Mouse (Mus musculus) kidney, postnatal 10 days (tissue): ENCODE data around the gene Ccndbp1.
"Not testable (repeated sequence)": the region's sequence is repeated elsewhere in the genome, so short reads cannot be mapped to it uniquely, and the experiment has no call there.

ENCODE experiments used
- DNase-seq: peaks from one replicate; pipeline ENCODE4 v3.0.0; 2021; ENCODE audit warnings: mixed read lengths

Gene Ccndbp1

DNA sequence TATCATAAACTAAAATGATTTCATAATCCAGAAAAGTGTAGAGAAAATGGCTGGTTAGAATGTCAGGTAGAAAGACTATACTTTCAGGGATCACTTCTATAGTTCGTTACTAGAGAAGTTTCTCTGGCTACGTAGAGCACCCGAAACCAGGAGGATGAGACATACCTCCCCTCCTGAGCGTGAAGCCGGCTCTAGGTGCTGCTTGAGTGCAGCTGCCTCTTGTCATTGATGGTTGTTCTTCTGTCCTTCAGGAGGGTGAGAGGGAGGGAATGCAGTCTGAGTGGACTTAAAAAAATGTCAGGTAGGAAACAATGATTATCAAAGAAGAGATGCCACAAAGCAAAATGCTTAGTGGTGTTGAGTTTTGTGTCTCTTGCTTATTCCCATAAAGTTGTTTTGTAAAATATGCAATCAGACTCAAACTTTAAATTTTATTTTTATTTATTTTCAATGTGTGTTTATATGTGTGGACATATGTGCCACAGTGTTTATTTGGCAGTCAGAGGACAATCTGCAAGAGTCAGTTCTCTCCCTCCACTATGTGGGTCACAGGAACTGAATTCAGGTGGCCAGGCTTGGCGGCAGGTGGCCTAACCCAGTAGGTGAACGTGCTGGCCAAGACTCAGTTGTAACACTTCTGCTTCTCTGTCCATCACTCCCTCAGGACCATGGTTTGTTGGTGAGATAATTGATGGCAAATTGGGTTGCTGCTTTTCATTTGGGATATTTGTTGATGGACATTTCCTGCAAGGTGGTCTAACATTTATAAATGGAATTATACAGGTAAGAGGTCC lies 4.0 kb upstream of the Ccndbp1 start:
- no peak for DNase-seq

- DNase-seq: no peak
Observed at GRCm38 (mm10) chr2:121006986-121007385, 1.2 kb upstream of the Ccndbp1 start.

GRCm38 (mm10) chr2:121008664-121009007 lies 433 bp downstream of the Ccndbp1 start:
- DNase-seq: no peak

DNA sequence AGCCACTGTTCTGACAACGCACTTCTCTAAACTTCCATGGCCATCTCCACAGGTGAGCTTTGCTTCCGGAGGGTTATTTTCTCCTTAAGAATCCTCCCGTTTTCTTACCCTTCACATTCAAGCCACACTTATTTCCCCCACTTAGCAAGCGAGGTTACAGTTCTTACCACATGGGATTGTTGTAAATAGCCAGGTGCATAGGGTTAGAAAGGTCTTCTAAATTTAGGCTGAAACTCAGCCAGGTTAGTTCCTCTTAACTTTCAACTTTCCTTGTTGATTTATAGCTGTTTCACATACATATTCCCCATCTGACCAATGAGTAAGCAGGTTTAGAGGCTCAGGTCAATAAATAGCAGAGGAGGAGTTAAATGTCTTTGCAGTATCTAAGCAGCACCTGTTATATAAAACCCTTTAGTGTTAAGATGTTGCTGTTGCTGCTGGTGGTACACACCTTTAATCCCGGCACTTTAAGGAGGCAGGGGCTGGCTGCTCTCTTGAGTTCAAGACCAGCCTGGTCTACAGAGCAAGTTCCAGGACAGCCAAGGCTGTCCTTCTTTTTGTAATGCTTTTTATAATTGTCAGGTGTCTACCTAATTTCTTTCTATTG lies 971 bp downstream of the Ccndbp1 start:
- DNase-seq: no peak

DNA sequence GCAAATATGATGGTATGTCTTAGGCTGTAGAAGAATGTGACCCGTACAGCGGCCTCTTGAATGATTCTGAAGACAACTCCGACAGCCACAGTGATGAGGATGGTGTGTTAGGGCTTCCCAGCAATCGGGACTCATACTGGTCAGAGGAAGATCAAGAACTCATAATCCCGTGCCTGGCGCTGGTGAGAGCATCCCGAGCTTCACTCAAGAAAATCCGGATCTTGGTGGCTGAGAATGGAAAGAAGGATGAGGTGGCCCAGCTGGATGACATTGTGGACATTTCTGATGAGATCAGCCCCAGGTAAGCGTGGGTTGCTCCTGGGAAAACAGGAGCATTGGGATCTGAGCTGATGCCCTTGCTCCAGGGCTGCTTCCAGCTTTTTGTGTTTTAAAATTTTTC lies 4.5 kb downstream of the Ccndbp1 start:
- DNase-seq: no peak

DNA sequence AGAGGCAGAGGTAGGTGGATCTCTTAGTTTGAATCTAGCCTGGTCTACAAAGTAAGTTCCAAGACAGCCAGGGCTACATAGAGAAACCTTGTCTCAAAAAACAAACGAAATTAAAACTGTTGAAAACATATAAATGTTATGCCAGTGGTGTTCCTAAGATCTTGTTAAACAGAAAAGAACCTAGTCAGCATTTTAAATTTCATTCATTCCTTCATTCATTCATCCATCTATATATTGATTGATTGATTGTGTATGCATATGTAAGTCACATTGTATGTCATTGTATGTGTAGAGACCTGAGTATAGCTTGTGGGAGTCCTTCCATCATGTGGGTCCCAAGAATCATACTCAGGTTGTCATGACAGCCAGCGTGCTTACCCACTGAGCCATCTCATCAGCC lies 7.3 kb downstream of the Ccndbp1 start:
- no peak for DNase-seq

GRCm38 (mm10) chr2:121016226-121016625 lies 8.0 kb downstream of the Ccndbp1 start:
- peak; percentile 56 for DNase-seq

DNA sequence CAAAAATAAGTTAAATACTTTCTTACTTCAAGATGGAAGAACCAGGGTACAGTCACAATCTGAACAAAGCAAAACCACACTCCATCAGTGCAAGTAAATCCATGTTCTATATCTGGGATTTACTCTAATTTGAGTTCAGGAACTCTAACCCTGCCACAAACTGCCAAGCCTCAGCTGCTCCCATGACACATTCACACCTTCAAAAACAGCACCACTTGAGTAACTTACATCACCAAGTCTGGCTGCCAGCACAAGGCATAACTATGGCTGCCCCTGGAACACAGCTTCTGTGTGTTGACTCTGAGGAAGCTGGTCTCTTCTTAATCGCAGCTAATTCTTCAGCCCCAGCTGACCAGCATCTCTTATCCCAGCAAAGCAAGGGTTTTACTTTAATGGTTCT lies 8.9 kb downstream of the Ccndbp1 start:
- DNase-seq: no peak

GRCm38 (mm10) chr2:121022918-121023317 lies 14.7 kb downstream of the Ccndbp1 start:
- peak; percentile 24 for DNase-seq

- no peak for DNase-seq
Observed at GRCm38 (mm10) chr2:121036733-121037341, 28.6 kb downstream of the Ccndbp1 start, which contains the start of gene Epb42. TSS of gene Epb42 (minus strand) at chr2:121037072.

DNA sequence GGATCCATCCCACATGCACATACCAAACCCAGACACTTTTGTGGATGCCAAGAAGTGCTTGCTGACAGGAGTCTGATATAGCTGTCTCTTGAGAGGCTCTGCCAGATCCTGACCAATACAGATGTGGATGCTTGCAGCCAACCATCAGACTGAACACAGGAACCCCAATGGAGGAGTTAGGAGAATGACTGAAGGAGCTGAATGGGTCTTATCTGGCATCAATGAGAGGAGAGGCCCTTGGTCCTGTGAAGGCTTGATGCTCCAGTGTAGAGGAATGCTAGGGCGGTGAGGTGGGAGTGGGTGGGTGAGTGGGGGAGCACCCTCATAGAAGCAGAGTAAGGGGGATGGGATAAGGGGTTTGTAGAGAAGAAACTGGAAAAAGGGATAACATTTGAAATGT lies 30.6 kb downstream of the Ccndbp1 start:
- not testable (repeated sequence) for DNase-seq

DNA sequence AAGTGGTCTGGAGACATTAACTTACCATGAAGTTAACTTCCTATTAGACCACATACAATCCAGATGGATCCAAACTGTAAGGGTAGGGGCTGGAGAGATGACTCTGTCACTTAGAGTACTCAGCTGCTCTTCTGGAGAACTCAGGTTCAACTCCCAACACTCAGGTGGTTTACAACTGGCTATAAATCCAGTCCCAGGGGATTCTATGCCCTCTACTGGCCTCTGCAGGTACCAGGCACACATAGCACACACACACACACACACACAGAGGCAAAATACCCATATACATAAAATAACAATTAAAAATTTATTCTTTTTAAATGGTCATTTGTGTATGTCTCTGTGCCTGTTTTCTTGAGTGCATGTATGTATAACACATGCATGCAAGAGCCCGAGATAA lies 31.2 kb downstream of the Ccndbp1 start:
- DNase-seq: no peak

DNA sequence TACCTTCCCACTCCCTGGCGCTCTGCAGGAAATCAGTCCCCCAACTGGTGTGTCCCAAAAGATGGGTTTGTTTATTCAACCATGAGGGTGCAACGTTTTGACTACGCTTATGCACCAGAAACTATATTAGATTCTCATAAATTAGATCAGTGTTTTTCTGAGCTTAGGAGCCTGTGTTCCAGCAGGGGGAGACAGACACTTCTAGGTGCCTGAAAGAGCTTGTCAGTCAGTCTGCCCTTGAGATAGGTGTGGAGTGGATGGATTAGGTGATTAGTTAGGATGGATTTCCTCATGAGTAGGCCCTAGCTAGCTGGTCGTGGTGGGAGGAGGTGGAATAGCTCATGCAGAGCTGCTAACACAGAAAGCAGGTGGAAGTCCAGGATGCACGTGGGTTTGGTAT lies 32.9 kb downstream of the Ccndbp1 start:
- DNase-seq: peak; percentile 65

GRCm38 (mm10) chr2:121045653-121046052 lies 37.5 kb downstream of the Ccndbp1 start:
- no peak for DNase-seq

DNA sequence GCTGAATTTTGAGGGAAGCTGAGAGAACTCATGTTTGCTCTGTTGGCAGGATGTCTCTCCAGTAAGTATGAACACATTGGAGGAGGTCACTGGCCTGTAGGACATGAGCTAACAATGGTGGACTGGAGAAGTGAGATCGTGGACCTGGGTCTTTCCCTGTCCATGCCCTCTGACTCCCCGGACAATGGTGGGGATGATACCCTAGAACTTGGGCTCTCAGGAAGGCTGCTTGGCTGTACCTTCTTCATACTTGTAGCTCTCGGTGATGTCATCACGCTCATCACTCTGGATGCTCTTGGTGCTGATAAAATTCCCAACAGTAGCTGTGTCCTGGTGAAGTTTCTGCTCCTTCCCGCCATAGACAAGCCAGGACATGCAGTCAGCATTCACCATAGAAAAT lies 44.0 kb downstream of the Ccndbp1 start:
- no peak for DNase-seq

- DNase-seq: no peak
Observed at GRCm38 (mm10) chr2:121054060-121054459, 45.9 kb downstream of the Ccndbp1 start.

GRCm38 (mm10) chr2:121055915-121056314 lies 47.7 kb downstream of the Ccndbp1 start:
- DNase-seq: no peak

GRCm38 (mm10) chr2:121057997-121058396 lies 49.8 kb downstream of the Ccndbp1 start:
- no peak for DNase-seq

- no peak for DNase-seq
Observed at GRCm38 (mm10) chr2:121061315-121061714, 53.1 kb downstream of the Ccndbp1 start.
